Mouse (Mus musculus) thymus, adult 2 months (tissue): ENCODE measurements around the gene Plekha5.

Source experiments
- CTCF ChIP-seq: fragments of 200-500 bp; IDR thresholded peaks from 2 replicates; pipeline ENCODE4 v1.5.1; 2012; ENCODE audit warnings: mild to moderate bottlenecking, control low read depth, low read length, moderate library complexity, borderline replicate concordance; ENCODE audit not compliant: control insufficient read depth, poor library complexity, insufficient read depth; ENCODE audit errors: extremely low read depth
- POLR2A ChIP-seq: fragments of 200-500 bp; IDR thresholded peaks from 2 replicates; pipeline ENCODE4 v1.6.1; 2012; ENCODE audit warnings: mild to moderate bottlenecking, low read length, control low read depth, moderate library complexity; ENCODE audit not compliant: control insufficient read depth, poor library complexity, insufficient read depth; ENCODE audit errors: extremely low read depth

DNA sequence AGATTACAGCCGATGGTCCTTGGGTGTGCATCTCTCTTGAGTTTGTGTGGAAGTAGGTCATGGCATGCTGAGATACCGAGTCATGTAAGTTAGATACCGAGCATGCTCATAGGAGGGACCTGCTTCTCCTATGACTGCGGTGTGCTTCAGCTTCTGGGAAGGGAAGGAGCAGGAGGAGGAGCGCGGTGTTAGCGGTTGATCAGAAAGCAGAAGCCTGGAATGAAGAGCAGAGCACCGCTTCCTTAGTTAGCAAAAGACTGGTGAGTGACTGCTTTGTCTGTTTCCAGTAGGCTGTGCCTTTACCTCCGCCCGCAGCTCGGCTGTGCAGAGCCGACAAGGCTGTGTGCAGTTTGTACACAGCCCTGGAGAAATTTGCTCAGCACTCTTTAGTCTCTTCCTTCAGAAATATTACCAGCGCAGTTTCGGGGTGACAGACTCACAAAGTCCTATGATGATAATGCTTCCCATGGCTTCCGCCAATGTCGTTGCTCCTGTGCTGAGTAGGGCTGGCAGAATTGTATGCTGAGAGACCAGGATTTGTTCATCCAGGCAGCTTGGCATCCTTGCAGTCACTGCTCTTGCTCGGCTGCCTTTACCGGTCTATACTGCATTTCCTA, 67.2 kb downstream of the Plekha5 start:
- no peak for TF ChIP-seq CTCF
- TF ChIP-seq POLR2A = no peak
